Mouse (Mus musculus) liver, postnatal 0 days (tissue): ENCODE data around the gene Foxr1.

Experiments used
- CTCF ChIP-seq: sonication (generic); IDR thresholded peaks from 2 replicates; pipeline ENCODE4 v1.5.1; 2016; ENCODE audit warnings: antibody characterized with exemption, low read depth
- EP300 ChIP-seq: IDR thresholded peaks from 2 replicates; pipeline ENCODE4 v1.6.1; 2016; ENCODE audit warnings: antibody characterized with exemption, low read depth, mild to moderate bottlenecking

GRCm38 (mm10) chr9:44405011-44405410, 35.9 kb downstream of the Foxr1 start:
- TF ChIP-seq CTCF (no peak), EP300 (no peak)
